Mouse (Mus musculus) CD4-positive, CD25-positive, alpha-beta regulatory T cell (primary cell): ENCODE data around the gene Alox12e. TPM values are rescaled to one million over a fixed set of nuclear protein-coding genes. Genes with fewer than 3 reads are reported as not detected.

Experiments
- polyA plus RNA-seq: library from polyadenylated mRNA; unstranded; fragments of 100-300 nt; shearing (Covaris generic); gene quantifications from one replicate; pipeline ENCODE4 v1.2.1, GENCODE M21; 2017

Gene Alox12e
- polyA plus RNA-seq = not detected

GRCm38 (mm10) chr11:70322528-70322927 lies at the start of gene Alox12e:
Gene Alox12e (minus strand): TSS chr11:70322628.

DNA sequence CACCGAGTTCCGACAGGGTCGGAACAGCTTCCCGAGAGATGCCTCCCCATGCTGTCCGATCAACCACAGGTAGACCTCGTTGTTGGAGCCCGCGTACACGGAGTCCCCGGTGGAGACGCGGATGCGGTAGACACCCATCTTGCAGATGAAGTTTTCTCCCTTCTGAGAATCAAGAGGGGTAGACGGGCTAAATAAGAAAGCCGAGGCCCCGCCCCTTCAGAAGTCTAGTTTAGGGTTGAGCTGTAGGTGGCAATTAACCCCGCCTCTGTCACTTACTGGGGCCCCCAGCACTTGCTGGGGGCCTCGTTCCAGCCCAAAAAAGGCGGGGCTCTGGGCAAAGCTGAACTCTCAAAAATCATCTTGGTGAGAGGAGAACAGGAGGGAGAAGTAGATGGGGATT lies 29.4 kb upstream of the Alox12e start, which contains the start of gene Alox15:
Gene Alox15, minus strand, starts transcription at position 164 of the 400 bp plus-strand sequence.

Other genes starting within 250 kb of the Alox12e start
- not detected for gene Asgr2, start 230.0 kb downstream of the Alox12e start, polyA plus RNA-seq
- not detected for gene Mgl2, start 192.3 kb downstream of the Alox12e start, polyA plus RNA-seq
- not detected for gene Clec10a, start 166.4 kb downstream of the Alox12e start, polyA plus RNA-seq
- 0.47 TPM for gene Slc16a11, start 109.9 kb downstream of the Alox12e start, polyA plus RNA-seq
- gene Slc16a13, start 101.6 kb downstream of the Alox12e start, polyA plus RNA-seq = 3.4 TPM
- not detected for gene Bcl6b, start 92.8 kb downstream of the Alox12e start, polyA plus RNA-seq
- gene 0610010K14Rik, start 84.7 kb downstream of the Alox12e start, polyA plus RNA-seq = 185 TPM
- gene Gm21988, start 82.8 kb downstream of the Alox12e start, polyA plus RNA-seq = 6.1 TPM
- gene Rnasek, start 82.8 kb downstream of the Alox12e start, polyA plus RNA-seq = 266 TPM
- 0.17 TPM for gene Alox12, start 67.3 kb downstream of the Alox12e start, polyA plus RNA-seq
- 0.41 TPM for gene Alox15, start 29.4 kb upstream of the Alox12e start, polyA plus RNA-seq
- gene Pelp1, start 87.4 kb upstream of the Alox12e start, polyA plus RNA-seq = 13.5 TPM
- 284 TPM for gene Arrb2, start 110.0 kb upstream of the Alox12e start, polyA plus RNA-seq
- gene Med11, start 129.3 kb upstream of the Alox12e start, polyA plus RNA-seq = 70.2 TPM
- 0.13 TPM for gene Zmynd15, start 136.8 kb upstream of the Alox12e start, polyA plus RNA-seq
- gene Cxcl16, start 137.4 kb upstream of the Alox12e start, polyA plus RNA-seq = 1.1 TPM
- 1.2 TPM for gene Tm4sf5, start 182.6 kb upstream of the Alox12e start, polyA plus RNA-seq
- gene Vmo1, start 192.0 kb upstream of the Alox12e start, polyA plus RNA-seq = not detected
- gene Gltpd2, start 196.6 kb upstream of the Alox12e start, polyA plus RNA-seq = not detected
- 353 TPM for gene Psmb6, start 202.7 kb upstream of the Alox12e start, polyA plus RNA-seq
- gene Gm40193, start 210.3 kb upstream of the Alox12e start, polyA plus RNA-seq = not detected
- gene Pld2, start 217.4 kb upstream of the Alox12e start, polyA plus RNA-seq = 1.9 TPM
- gene Mink1, start 240.3 kb upstream of the Alox12e start, polyA plus RNA-seq = 17.5 TPM